Mouse (Mus musculus): ENCODE results near the gene Cd79a. TPM values are rescaled to one million over a fixed set of nuclear protein-coding genes. Genes with fewer than 3 reads are reported as not detected.
A peak's percentile ranks its signal among the peaks of the same experiment; 100 is the strongest.

Cd79a gene
- polyA plus RNA-seq, 1 experiment from 2014 or later: 32.0 TPM

- H3K4me2 ChIP-seq (ENCODE audit: low read depth, low read length): peak overlapping the region; percentile 85
- ATAC-seq (no peak), DNase-seq (no peak)
- WGBS (ENCODE audit: insufficient replicate concordance): under 1% methylated on average over 36 of the region's 47 CpGs
- H3K27me3 ChIP-seq (ENCODE audit: insufficient read depth, low read length): no peaks in the 10 kb centered on the region
- peak overlapping the region; percentile 83 for H3K4me3 ChIP-seq (ENCODE audit: low read depth, low read length)
- no peak for TF ChIP-seq CTCF (IDR thresholded peaks at IDR 0.05; ENCODE audit: low read depth)
- no peak for TF ChIP-seq EP300 (IDR thresholded peaks at IDR 0.05; ENCODE audit: low read depth)
- H3K36me3 ChIP-seq (replicated peaks; ENCODE audit: insufficient read depth, low read length): peaks cover 45% of the 10 kb centered on the region
- H3K9me3 ChIP-seq (ENCODE audit: low read length): no peaks in the 10 kb centered on the region
- peaks cover 23% of the 10 kb centered on the region for H3K4me1 ChIP-seq (ENCODE audit: insufficient read depth)
- H3K9ac ChIP-seq (replicated peaks): peak overlapping the region; percentile 98
- H3K27ac ChIP-seq (ENCODE audit: low read depth): peak overlapping the region; percentile 97
These were observed 12.4 kb upstream of the Cd79a start for GRCm38 (mm10) chr7:24884693-24885291.

- Histone ChIP-seq H3K4me3 (ENCODE audit: low read depth, low read length) (peak overlapping the region; percentile 83), H3K27me3 (ENCODE audit: insufficient read depth, low read length) (no peaks in the 10 kb centered on the region), H3K9me3 (ENCODE audit: low read length) (no peaks in the 10 kb centered on the region), H3K4me1 (ENCODE audit: insufficient read depth) (peaks cover 23% of the 10 kb centered on the region), H3K27ac (ENCODE audit: low read depth) (peak overlapping the region; percentile 97), H3K36me3 (replicated peaks; ENCODE audit: insufficient read depth, low read length) (peaks cover 49% of the 10 kb centered on the region), H3K9ac (replicated peaks) (peak overlapping the region; percentile 98), H3K4me2 (ENCODE audit: low read depth, low read length) (peak overlapping the region; percentile 85)
- ATAC-seq (no peak), DNase-seq (no peak)
- TF ChIP-seq CTCF (IDR thresholded peaks at IDR 0.05; ENCODE audit: low read depth) (no peak), EP300 (IDR thresholded peaks at IDR 0.05; ENCODE audit: low read depth) (no peak)
- WGBS (ENCODE audit: insufficient replicate concordance): 9% methylated on average over 12 of the region's 12 CpGs
These were observed 11.5 kb upstream of the Cd79a start for GRCm38 (mm10) chr7:24885468-24886307.

GRCm38 (mm10) chr7:24886308-24886633 lies 10.9 kb upstream of the Cd79a start:
- WGBS (ENCODE audit: insufficient replicate concordance): 30% methylated on average over 4 of the region's 4 CpGs
- ATAC-seq (no peak), DNase-seq (no peak)
- Histone ChIP-seq H3K27me3 (ENCODE audit: insufficient read depth, low read length) (no peaks in the 10 kb centered on the region), H3K4me1 (ENCODE audit: insufficient read depth) (peaks cover 23% of the 10 kb centered on the region), H3K9ac (replicated peaks) (peak overlapping the region; percentile 98), H3K27ac (ENCODE audit: low read depth) (peak overlapping the region; percentile 50), H3K9me3 (ENCODE audit: low read length) (no peaks in the 10 kb centered on the region), H3K4me2 (ENCODE audit: low read depth, low read length) (peak overlapping the region; percentile 85), H3K36me3 (replicated peaks; ENCODE audit: insufficient read depth, low read length) (peaks cover 52% of the 10 kb centered on the region), H3K4me3 (ENCODE audit: low read depth, low read length) (peak overlapping the region; percentile 83)
- no peak for TF ChIP-seq EP300 (IDR thresholded peaks at IDR 0.05; ENCODE audit: low read depth)
- TF ChIP-seq CTCF (IDR thresholded peaks at IDR 0.05; ENCODE audit: low read depth): no peak

- Histone ChIP-seq H3K4me3 (ENCODE audit: low read depth, low read length) (no peak overlapping the region), H3K4me2 (ENCODE audit: low read depth, low read length) (peak overlapping the region; percentile 85; the same call in 1 of the 2 replicates), H3K36me3 (replicated peaks; ENCODE audit: insufficient read depth, low read length) (peaks cover 53% of the 10 kb centered on the region), H3K4me1 (ENCODE audit: insufficient read depth) (peaks cover 23% of the 10 kb centered on the region), H3K27me3 (ENCODE audit: insufficient read depth, low read length) (no peaks in the 10 kb centered on the region), H3K27ac (ENCODE audit: low read depth) (peak overlapping the region; percentile 39; the same call in 1 of the 2 replicates), H3K9ac (replicated peaks) (peak overlapping the region; percentile 98), H3K9me3 (ENCODE audit: low read length) (no peaks in the 10 kb centered on the region)
- no peak for ATAC-seq
- DNase-seq: no peak
- no peak for TF ChIP-seq EP300 (IDR thresholded peaks at IDR 0.05; ENCODE audit: low read depth)
- TF ChIP-seq CTCF (IDR thresholded peaks at IDR 0.05; ENCODE audit: low read depth): no peak
- 67% methylated on average over 4 of the region's 4 CpGs for WGBS (ENCODE audit: insufficient replicate concordance)
These were observed 10.1 kb upstream of the Cd79a start for GRCm38 (mm10) chr7:24887096-24887495.

- WGBS (ENCODE audit: insufficient replicate concordance): 73% methylated on average over 6 of the region's 6 CpGs
- no peaks in the 10 kb centered on the region for H3K27me3 ChIP-seq (ENCODE audit: insufficient read depth, low read length)
These were observed 7.6 kb upstream of the Cd79a start for GRCm38 (mm10) chr7:24889431-24890220.

More at GRCm38 (mm10) chr7:24889431-24890220, 7.6 kb upstream of the Cd79a start:
- peaks cover 24% of the 10 kb centered on the region for H3K4me1 ChIP-seq (ENCODE audit: insufficient read depth)
- H3K4me2 ChIP-seq (ENCODE audit: low read depth, low read length): no peak overlapping the region
- no peak for DNase-seq
- H3K4me3 ChIP-seq (ENCODE audit: low read depth, low read length): no peak overlapping the region
- H3K36me3 ChIP-seq (replicated peaks; ENCODE audit: insufficient read depth, low read length): peaks cover 53% of the 10 kb centered on the region
- ATAC-seq: no peak
- peak overlapping the region; percentile 53; the same call in 1 of the 2 replicates for H3K27ac ChIP-seq (ENCODE audit: low read depth)
- TF ChIP-seq CTCF (IDR thresholded peaks at IDR 0.05; ENCODE audit: low read depth) (no peak), EP300 (IDR thresholded peaks at IDR 0.05; ENCODE audit: low read depth) (no peak)
- no peaks in the 10 kb centered on the region for H3K9me3 ChIP-seq (ENCODE audit: low read length)
- H3K9ac ChIP-seq (replicated peaks): no peak overlapping the region
